Mouse (Mus musculus): ENCODE results near the gene Arhgef26. TPM values are rescaled to one million over a fixed set of nuclear protein-coding genes. Genes with fewer than 3 reads are reported as not detected.

Gene Arhgef26
- total RNA-seq, 1 experiment from 2014 or later, result 0.19 TPM

GRCm38 (mm10) chr3:62507206-62507647 is 169.1 kb downstream of the Arhgef26 start:
- no peak for ATAC-seq (replicated peaks; ENCODE audit: insufficient number of reproducible peaks, low FRiP score, low TSS enrichment, poor library complexity, severe bottlenecking)

Other genes with a start within 250 kb of the Arhgef26 start
- gene Dhx36, start 168.7 kb downstream of the Arhgef26 start, total RNA-seq (2017), result 57.8 to 65.3 TPM (median 58.7 TPM) in 3 replicates

All from monocyte, adult 5-6 weeks (primary cell).